In genomic region chr16:92115611-92116421, GRCm38 (mm10) we compare ENCODE assay signal across 8 mouse cellular contexts. TPM values are rescaled to one million over a fixed set of nuclear protein-coding genes. Genes with fewer than 3 reads are reported as not detected.
DNase-seq lines count a peak whose midpoint lies in the region; ATAC-seq and TF ChIP-seq lines count a peak whose summit lies in the region.

No protein-coding gene starts in this region.

- H3K4me3 ChIP-seq in kidney, embryonic 15.5 days (replicated peaks): 0 out of 2 replicates have a peak overlapping the region, but pooled peaks have one; percentile 15
- no peak overlapping the region for H3K4me3 ChIP-seq in cortical plate, adult 2 months (ENCODE audit: insufficient read depth, low read length)
- peak overlapping the region; percentile 31 for H3K4me3 ChIP-seq in hindbrain, embryonic 10.5 days
- H3K4me3 ChIP-seq in limb, embryonic 13.5 days: peak overlapping the region; percentile 16; the same call in 1 of the 2 replicates

- no peak overlapping the region for H3K9ac ChIP-seq in kidney, embryonic 15.5 days
- H3K9ac ChIP-seq in limb, embryonic 13.5 days: peak overlapping the region; percentile 57; the same call in 1 of the 2 replicates

- H3K9me3 ChIP-seq in kidney, embryonic 15.5 days (replicated peaks): no peaks in the 10 kb centered on the region
- no peaks in the 10 kb centered on the region for H3K9me3 ChIP-seq in hindbrain, embryonic 10.5 days
- H3K9me3 ChIP-seq in limb, embryonic 13.5 days: no peaks in the 10 kb centered on the region

- 0 out of 2 replicates have a peak, but pooled peaks have one; percentile 15 for TF ChIP-seq POLR2A in cortical plate, adult 2 months (IDR thresholded peaks at IDR 0.05; ENCODE audit: extremely low read depth, insufficient read depth, low read length)

- peaks cover 24% of the 10 kb centered on the region for H3K36me3 ChIP-seq in kidney, embryonic 15.5 days
- peaks cover 24% of the 10 kb centered on the region for H3K36me3 ChIP-seq in hindbrain, embryonic 10.5 days
- H3K36me3 ChIP-seq in limb, embryonic 13.5 days: peaks cover 22% of the 10 kb centered on the region

- H3K27ac ChIP-seq in kidney, embryonic 15.5 days: no peak overlapping the region
- H3K27ac ChIP-seq in cortical plate, adult 2 months (ENCODE audit: insufficient read depth, low read length): peak overlapping the region; percentile 71
- H3K27ac ChIP-seq in hindbrain, embryonic 10.5 days: peak overlapping the region; percentile 74
- no peak overlapping the region for H3K27ac ChIP-seq in limb, embryonic 13.5 days

- H3K4me2 ChIP-seq in kidney, embryonic 15.5 days: peak overlapping the region; percentile 37
- H3K4me2 ChIP-seq in limb, embryonic 13.5 days (replicated peaks): peak overlapping the region; percentile 51

- 30% methylated on average over 19 of the region's 20 CpGs for WGBS in kidney, embryonic 15.5 days
- 33% methylated on average over 20 of the region's 20 CpGs for WGBS in hindbrain, embryonic 10.5 days
- WGBS in limb, embryonic 13.5 days: 37% methylated on average over 16 of the region's 20 CpGs

- peaks cover 30% of the 10 kb centered on the region for H3K4me1 ChIP-seq in kidney, embryonic 15.5 days
- peaks cover 10% of the 10 kb centered on the region for H3K4me1 ChIP-seq in cortical plate, adult 2 months (ENCODE audit: control insufficient read depth, insufficient read depth, low read length)
- H3K4me1 ChIP-seq in hindbrain, embryonic 10.5 days (replicated peaks): peaks cover 40% of the 10 kb centered on the region
- H3K4me1 ChIP-seq in limb, embryonic 13.5 days: peaks cover 33% of the 10 kb centered on the region

- no peak for TF ChIP-seq CTCF in cortical plate, adult 2 months (IDR thresholded peaks at IDR 0.05; ENCODE audit: extremely low read depth, insufficient read depth, low read length)

- no peak for ATAC-seq in kidney, embryonic 15.5 days (replicated peaks; ENCODE audit: low FRiP score)
- ATAC-seq in limb, embryonic 13.5 days (ENCODE audit: low FRiP score, low read depth): peak; percentile 26; the same call in 1 of the 2 replicates

- no peak for DNase-seq in kidney, adult 11 months
- DNase-seq in adrenal gland, adult 2 months: peak; percentile 78
- DNase-seq in hindbrain, embryonic 10.5 days (ENCODE audit: low spot score): no peak
- peak; percentile 72 to 76 for DNase-seq in right cerebral cortex, adult 2 months (ENCODE audit: low spot score in 2 of 2)
- no peak for DNase-seq in T-cell, adult 2 months (ENCODE audit: low spot score)

- H3K27me3 ChIP-seq in kidney, embryonic 15.5 days: no peaks in the 10 kb centered on the region
- no peaks in the 10 kb centered on the region for H3K27me3 ChIP-seq in hindbrain, embryonic 10.5 days (ENCODE audit: insufficient read depth, poor library complexity, severe bottlenecking)
- no peaks in the 10 kb centered on the region for H3K27me3 ChIP-seq in limb, embryonic 13.5 days

RNA-seq across cellular contexts. Expression of gene Slc5a3, which starts 57.7 kb away (rescaled TPM):
- polyA plus RNA-seq in kidney, embryonic 15.5 days (2015; fragmentation: Nextera tagmentation; extraction: Ambion mirVana): 9.5 and 10.5 TPM in 2 replicates
- 10 to 100 TPM; 23.6 to 46.6 TPM for total RNA-seq in adrenal gland, adult 2 months (2021)
- 1.5 and 2.6 TPM in 2 replicates for polyA plus RNA-seq in adrenal gland, adult 2 months (2012; rRNA removed)
- 5.0 and 5.1 TPM in 2 replicates for polyA plus RNA-seq in cortical plate, adult 2 months (2012; rRNA removed)
- 9.8 and 11.3 TPM in 2 replicates for polyA plus RNA-seq in hindbrain, embryonic 10.5 days (2016; fragmentation: Nextera tagmentation; extraction: Ambion mirVana)
- 7.5 and 9.0 TPM in 2 replicates for polyA plus RNA-seq in limb, embryonic 13.5 days (2015; fragmentation: Nextera tagmentation; extraction: Ambion mirVana)

RNA-seq across cellular contexts. Expression of gene Gm49711, which starts 57.7 kb away (rescaled TPM):
- polyA plus RNA-seq in kidney, embryonic 15.5 days (2015; fragmentation: Nextera tagmentation; extraction: Ambion mirVana): 0.29 TPM in 1 of 2 replicates, not detected in the other
- total RNA-seq in adrenal gland, adult 2 months (2021): not detected
- 7.5 and 8.0 TPM in 2 replicates for polyA plus RNA-seq in adrenal gland, adult 2 months (2012; rRNA removed)
- polyA plus RNA-seq in cortical plate, adult 2 months (2012; rRNA removed): 0.08 and 0.17 TPM in 2 replicates
- polyA plus RNA-seq in hindbrain, embryonic 10.5 days (2016; fragmentation: Nextera tagmentation; extraction: Ambion mirVana): 0.24 TPM in 1 of 2 replicates, not detected in the other
- polyA plus RNA-seq in limb, embryonic 13.5 days (2015; fragmentation: Nextera tagmentation; extraction: Ambion mirVana): 0.18 and 0.57 TPM in 2 replicates

RNA-seq across cellular contexts. Expression of gene Mrps6, which starts 57.7 kb away (rescaled TPM):
- polyA plus RNA-seq in kidney, embryonic 15.5 days (2015; fragmentation: Nextera tagmentation; extraction: Ambion mirVana): 151 and 166 TPM in 2 replicates
- total RNA-seq in adrenal gland, adult 2 months (2021): 10 to 100 TPM; 94.1 to 98.5 TPM
- polyA plus RNA-seq in adrenal gland, adult 2 months (2012; rRNA removed): 26.7 and 26.8 TPM in 2 replicates
- polyA plus RNA-seq in cortical plate, adult 2 months (2012; rRNA removed): 50.0 and 51.8 TPM in 2 replicates
- 139 and 143 TPM in 2 replicates for polyA plus RNA-seq in hindbrain, embryonic 10.5 days (2016; fragmentation: Nextera tagmentation; extraction: Ambion mirVana)
- polyA plus RNA-seq in limb, embryonic 13.5 days (2015; fragmentation: Nextera tagmentation; extraction: Ambion mirVana): 96.1 and 96.5 TPM in 2 replicates

Comparison
In these comparisons a context has a peak if more than half of its experiments do, and no peak if none do; other contexts are left out.
1. H3K27ac ChIP-seq: peak in cortical plate, adult 2 months (single experiment) and hindbrain, embryonic 10.5 days (single experiment); none in kidney, embryonic 15.5 days (single experiment) and limb, embryonic 13.5 days (single experiment).
2. DNase-seq: peak in adrenal gland, adult 2 months (single experiment) and right cerebral cortex, adult 2 months (2 of 2); none in kidney, adult 11 months (single experiment), hindbrain, embryonic 10.5 days (single experiment) and T-cell, adult 2 months (single experiment).